Mouse (Mus musculus) splenic B cell, adult 2 months (primary cell): Measurements from ENCODE around the gene Aunip.
"Not testable (repeated sequence)": the region's sequence is repeated elsewhere in the genome, so short reads cannot be mapped to it uniquely, and the experiment has no call there.

Experiments
- DNase-seq: peaks from one replicate; pipeline ENCODE4 v3.0.0-alpha.2; 2011; ENCODE audit warnings: low read depth, low spot score
- H3K27me3 ChIP-seq: 2 replicates; pipeline ENCODE4 v1.6.1; 2012; ENCODE audit warnings: mild to moderate bottlenecking, low read length, moderate library complexity, mixed read lengths; ENCODE audit not compliant: control insufficient read depth, poor library complexity, insufficient read depth, severe bottlenecking
- H3K36me3 ChIP-seq: 2 replicates; pipeline ENCODE4 v1.6.1; 2012; ENCODE audit warnings: mild to moderate bottlenecking, low read length, moderate library complexity, mixed read lengths; ENCODE audit not compliant: control insufficient read depth, poor library complexity, insufficient read depth, severe bottlenecking

The Aunip gene

DNA sequence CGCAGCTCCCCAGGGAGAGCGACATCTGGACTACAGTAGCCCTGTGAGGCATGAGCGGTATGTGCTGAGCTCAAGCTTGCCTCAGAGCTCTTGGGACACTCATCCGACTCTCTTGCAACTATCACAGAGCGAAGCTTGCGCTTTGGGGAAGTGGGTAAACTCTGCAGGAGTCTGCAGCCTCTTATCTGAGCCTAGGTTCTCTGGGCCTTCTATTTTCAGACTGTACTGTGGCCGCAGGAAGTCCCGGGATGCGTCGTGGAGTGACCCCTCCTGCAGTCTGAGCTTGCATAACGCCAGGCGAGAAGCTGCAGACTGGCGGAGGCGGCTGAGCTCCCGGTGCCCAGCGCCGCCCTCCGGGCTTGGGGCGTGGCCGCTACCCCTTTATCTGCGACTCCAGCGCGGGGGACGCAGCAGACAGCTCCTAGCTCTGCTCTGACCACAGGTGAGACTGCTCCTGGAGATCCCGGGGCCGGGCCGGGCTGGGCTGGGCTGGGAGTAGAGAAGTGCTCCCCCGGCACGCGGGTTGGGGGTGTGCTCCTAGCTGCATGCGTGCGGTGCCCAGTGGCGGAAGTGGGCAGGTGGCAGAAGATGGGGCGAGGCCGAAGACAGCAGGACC is 14.1 kb upstream of the Aunip start, which contains the start of gene Paqr7:
Gene Paqr7 (plus strand): TSS at position 103 of the 616 bp plus-strand sequence.
- Histone ChIP-seq H3K36me3 (no peaks in the 10 kb centered on the region), H3K27me3 (no peaks in the 10 kb centered on the region)
- peak; percentile 48 for DNase-seq

DNA sequence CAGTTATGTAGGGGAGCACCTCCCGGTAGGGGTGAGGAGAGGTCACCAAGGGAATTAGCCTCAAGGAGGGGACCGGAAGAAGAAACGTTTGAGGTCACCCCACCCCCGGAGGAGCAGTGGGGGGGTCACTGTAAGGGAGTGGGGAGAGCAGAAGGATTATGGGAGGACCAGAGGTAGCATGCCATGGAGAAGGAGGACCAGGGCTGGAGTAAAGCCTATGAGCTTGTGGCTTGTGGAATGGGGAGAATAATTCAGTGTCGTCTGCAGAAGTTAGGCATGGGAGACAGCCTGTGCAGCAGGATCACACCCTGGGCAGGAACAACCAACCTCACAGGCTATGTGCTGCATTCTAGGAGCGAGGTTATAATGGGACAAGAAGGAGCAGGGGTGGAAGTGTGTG is 13.6 kb upstream of the Aunip start:
- Histone ChIP-seq H3K27me3 (no peaks in the 10 kb centered on the region), H3K36me3 (no peaks in the 10 kb centered on the region)
- DNase-seq = no peak

DNA sequence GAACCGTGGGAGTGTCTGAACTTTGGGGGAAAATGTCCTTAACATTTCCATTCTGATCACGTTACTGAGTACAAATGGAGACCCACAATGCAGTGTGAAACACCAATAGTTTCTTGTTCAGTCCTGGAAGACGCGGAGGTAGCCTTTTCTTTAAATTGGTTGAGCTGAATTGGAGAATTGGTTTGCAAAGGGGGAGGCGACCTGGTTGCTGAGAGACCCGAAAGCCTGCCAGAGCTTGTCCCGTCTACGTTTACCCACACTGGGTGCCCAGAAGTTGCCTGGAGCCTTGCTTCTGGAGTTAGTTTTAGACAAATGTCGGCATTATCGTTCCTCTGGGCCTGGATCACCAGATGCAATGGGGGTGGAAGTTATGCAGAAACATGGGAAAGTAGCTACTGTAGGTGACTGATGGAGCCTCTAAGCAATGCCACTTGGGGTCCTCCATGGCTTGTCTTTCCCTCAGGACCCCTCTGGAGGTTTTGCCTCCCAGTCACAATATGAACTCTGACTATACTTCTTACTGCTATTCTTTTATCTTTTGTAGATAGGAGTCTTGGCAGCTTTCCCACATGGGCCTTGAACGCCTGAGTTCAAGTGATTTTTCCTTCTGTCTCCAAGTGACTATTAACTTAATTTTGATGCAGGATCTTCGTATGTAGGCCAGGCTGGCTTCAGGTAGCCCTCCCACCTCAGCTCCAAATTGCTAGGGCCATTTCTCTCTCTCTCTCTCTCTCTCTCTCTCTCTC is 12.6 kb upstream of the Aunip start:
- Histone ChIP-seq H3K27me3 (no peaks in the 10 kb centered on the region), H3K36me3 (no peaks in the 10 kb centered on the region)
- DNase-seq = no peak

DNA sequence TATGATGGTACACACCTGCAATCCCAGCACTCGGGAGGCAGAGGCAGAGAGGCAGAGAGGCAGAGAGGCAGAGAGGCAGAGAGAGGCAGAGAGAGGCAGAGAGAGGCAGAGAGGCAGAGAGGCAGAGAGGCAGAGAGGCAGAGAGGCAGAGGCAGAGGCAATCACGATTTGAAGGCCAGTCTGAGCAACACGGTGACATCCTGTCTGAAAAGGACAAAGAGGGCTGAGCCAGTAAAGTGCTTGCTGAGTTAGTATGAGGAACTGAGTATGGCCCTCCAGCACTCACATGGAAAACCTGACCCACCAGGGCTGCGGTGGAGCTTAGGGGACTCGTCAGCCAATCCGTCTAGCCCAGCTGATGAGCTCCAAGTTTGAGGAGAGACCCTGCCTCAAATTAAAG is 11.8 kb upstream of the Aunip start:
- H3K36me3 ChIP-seq, DNase-seq, H3K27me3 ChIP-seq: not testable (repeated sequence)

DNA sequence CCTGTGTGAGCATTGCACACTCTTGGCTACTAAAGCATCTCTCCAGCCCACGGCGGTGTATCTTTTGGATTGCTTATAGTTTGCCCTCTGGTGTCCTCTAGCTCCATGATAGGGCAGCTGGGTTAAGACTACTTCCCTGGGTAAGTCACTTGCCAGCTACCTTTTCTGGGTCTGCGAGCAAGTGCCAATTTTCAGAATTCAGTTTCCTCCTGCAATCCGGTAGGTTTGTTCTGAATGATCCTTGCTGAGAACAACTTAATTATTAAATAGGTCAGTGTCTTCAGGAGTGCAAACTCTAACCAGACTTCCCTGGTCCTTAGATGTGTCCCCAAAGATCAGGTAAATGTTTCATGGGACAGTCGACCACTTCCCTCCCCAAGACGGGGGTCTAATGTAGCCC is 9.7 kb upstream of the Aunip start:
- Histone ChIP-seq H3K36me3 (no peaks in the 10 kb centered on the region), H3K27me3 (no peaks in the 10 kb centered on the region)
- DNase-seq = no peak

DNA sequence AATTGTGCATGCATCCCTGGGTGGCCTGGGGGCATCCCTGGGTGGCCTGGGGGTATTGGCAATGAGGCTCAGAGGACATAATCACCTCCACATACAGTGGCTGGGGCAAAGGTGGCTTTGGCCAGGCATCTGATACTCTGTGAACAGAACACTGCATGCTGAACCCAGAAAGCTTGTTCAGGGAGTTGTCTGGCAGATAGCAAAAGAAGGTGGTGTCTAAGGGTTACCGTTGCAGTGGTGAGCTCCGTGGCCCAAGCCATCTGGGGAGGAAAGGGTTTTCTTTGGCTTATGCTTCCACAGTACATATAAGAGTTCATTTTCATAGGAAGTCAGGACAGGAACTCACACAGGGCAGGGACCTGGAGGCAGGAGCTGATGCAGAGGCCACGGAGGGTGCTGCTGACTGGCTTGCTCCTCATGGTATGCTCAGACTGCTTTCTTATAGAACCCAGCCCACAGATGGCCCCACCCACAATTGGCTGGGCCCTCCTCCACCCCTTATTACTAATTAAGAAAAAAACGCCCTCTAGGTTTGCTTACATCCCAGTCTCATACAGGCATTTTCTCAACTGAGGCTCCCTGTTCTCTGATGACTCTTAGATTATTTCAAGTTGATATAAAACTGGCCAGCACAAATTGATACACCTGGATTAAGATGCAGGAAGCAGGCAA is 7.0 kb upstream of the Aunip start:
- Histone ChIP-seq H3K36me3 (no peaks in the 10 kb centered on the region), H3K27me3 (no peaks in the 10 kb centered on the region)
- no peak for DNase-seq

DNA sequence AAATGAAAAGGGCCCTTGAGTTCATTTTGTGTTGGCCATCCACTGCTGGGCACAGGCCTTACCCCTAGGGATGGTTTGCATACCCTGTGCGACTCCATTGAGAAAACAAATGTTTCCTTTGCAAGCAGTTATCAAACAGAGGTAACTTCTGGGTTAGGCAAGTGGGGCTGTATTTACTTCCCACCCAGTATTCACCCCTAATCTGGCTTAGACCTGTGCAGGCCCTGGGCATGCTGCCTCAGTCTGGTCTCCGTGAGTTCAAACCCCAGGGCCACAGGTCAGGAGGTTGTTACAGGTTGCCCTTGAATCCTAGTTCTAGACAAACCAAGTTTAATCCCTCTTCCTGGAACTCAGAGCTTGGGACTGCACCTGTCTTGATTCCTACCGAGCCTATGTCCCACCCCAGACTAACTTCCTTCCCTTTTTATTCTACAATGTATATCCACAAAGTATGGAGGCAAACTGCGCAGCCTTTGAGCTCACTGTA is 5.5 kb upstream of the Aunip start:
- no peak for DNase-seq
- Histone ChIP-seq H3K36me3 (no peaks in the 10 kb centered on the region), H3K27me3 (no peaks in the 10 kb centered on the region)

DNA sequence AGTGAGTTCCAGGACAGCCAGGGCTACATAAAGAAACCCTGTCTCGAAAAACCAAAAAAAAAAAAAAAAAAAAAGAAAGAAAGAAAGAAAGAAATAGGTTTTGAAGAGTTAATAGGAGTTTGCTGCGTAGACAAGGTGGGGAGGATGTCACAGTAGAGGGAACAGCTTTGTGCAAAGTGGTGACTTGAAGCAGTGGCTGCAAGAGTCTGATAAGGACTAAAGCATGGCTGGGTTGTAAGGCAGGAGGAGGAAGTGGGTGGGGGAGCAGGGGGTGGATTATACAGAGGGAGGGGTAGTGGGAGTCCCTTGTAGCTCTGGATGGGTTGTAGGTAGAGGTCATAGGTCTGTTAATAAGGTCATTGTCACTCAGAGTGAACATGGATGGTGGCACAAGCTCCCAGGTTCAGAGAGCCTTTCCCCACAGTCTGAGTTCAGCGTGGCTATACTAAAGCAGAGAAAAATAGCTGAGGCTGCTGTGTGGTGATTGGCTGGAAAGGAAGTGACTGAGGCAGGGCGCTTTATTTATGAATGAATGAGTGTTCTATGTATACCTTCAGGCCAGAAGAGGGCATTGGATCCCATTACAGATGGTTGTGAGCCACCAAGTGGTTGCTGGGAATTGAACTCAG is 4.7 kb upstream of the Aunip start:
- H3K36me3 ChIP-seq = no peaks in the 10 kb centered on the region
- no peaks in the 10 kb centered on the region for H3K27me3 ChIP-seq
- no peak for DNase-seq

DNA sequence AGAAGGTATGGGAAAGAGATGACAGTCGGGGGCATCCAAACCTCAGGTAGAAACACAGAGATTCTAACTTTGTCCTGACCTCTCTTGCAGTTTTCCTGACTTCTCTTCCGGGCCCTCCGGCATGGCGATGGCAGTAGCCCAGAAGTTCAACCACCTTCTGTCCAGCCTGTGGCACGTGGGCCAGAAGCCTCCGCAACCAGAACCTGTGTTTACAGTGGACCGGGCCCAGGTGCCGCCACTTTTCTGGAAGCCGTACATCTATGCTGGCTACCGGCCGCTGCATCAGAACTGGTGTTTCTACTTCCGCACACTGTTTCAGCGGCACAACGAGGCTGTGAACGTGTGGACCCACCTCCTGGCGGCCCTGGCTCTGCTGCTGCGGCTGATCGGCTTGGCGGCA is 4.1 kb upstream of the Aunip start:
- Histone ChIP-seq H3K36me3 (no peaks in the 10 kb centered on the region), H3K27me3 (no peaks in the 10 kb centered on the region)
- DNase-seq = no peak

DNA sequence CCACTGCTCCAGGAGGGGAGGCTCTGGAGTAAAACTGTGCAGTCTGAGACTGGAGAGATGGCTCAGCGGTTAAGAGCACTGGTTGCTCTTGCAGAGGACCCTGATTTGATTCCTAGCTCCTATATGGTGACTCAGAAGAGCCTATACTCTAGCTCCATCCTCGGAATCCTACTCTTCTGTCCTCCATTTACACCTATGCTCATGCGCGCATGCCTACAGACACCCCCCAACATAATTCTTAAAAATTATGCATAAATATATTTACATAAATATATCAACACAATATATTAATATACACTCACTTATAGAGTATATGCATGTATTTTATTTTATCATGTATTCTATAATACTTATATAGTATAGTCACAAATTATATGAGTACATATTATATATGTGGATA is 403 bp upstream of the Aunip start:
- no peaks in the 10 kb centered on the region for H3K27me3 ChIP-seq
- H3K36me3 ChIP-seq = no peaks in the 10 kb centered on the region
- no peak for DNase-seq

DNA sequence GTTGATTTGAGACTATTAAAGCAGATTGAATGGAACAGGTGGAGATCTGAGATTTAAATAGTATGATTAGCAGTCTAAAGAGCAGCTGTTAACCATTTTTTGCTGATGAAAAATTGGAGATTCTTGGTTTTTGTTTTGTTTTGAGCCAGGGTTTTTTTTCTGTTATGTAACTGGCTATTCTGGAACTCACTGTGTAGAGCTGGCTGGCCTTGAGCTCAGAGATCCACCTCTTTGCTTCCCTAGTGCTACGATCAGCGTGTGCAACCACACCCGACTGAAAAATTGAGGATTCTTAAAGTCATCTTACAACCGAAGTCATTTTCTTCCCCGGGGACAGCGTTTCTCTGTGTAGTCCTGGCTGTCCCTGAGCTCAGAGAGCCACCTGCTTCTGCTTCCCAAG is 931 bp downstream of the Aunip start:
- no peak for DNase-seq
- Histone ChIP-seq H3K36me3 (no peaks in the 10 kb centered on the region), H3K27me3 (no peaks in the 10 kb centered on the region)

DNA sequence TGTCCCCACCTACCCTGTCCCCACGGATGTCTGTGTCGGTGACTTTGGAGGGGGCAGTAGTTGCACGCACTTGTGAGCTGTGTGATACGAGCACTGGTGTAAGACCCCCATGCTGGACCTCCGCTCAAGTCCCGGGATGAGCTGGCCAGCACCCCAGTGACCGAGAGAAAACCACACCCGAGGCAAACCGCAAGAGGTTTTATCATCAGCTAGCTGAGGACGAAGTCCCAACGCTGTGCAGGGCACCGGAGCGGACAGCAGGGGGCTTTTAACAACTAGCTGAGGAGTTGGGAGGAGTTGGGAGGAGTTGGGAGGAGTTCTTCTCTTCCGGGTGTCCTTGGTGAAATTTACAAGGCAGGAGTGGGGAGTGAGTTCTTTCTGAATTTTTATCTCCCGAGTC is 2.0 kb downstream of the Aunip start:
- no peaks in the 10 kb centered on the region for H3K36me3 ChIP-seq
- H3K27me3 ChIP-seq = no peaks in the 10 kb centered on the region
- peak; percentile 41 for DNase-seq

DNA sequence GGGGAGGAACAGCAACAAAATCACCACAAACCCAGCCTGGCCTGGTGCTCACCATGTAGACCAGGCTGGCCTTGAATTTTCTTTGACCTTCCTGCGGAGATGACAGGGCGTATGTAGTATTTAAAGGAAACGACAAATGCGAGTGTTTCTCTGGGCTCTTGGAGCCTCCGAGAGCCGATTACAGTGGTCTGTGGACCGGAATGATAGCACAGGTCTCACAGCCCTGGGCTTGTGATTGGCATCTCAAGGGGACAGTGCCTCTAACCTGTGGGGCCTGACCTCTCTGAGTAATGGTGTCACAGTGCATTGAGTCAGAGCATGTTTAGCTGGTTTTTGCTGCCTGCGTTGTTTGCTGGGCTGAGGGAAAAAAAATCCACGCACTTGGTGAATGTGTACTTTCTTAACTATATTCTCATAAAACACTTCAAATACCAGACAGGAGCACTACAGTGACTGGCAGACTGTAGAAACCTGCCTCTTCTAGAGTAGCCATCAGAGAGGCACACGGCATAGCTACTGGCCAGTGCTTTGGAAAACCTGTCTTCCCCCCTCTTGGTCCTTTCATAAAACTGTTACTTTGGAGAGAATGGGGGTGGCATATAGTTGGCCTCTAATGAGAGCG is 3.6 kb downstream of the Aunip start:
- DNase-seq = no peak
- Histone ChIP-seq H3K27me3 (no peaks in the 10 kb centered on the region), H3K36me3 (no peaks in the 10 kb centered on the region)

DNA sequence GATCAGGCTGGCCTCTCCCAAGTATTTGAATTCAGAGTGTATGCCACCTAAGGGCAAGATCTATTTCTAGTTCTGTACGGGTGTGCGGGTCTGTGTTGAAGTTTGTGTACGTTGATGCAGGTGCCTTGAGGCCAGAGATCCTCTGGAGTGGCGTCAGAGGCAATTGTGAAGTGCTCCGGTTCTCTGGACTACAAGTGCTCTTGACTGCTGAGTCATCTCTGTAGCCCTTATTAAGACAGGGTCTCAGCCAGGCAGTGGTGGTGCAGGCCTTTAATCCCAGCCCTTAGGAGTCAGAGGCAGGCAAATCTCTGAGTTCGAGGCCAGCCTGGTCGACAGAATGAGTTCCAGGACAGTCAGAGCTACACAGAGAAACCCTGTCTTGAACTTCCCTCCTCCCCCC is 4.8 kb downstream of the Aunip start:
- no peak for DNase-seq
- Histone ChIP-seq H3K27me3 (no peaks in the 10 kb centered on the region), H3K36me3 (no peaks in the 10 kb centered on the region)
